Mouse (Mus musculus) MEL (cell line): ENCODE measurements at regions not wholly inside any gene's neighbourhood (a gene's known extent, or its start where the extent isn't known, plus 50 kb on each side); places are given as distances from the start of the nearest gene placed in this dataset.

Experiments used
- DNase-seq: peaks from one replicate; pipeline ENCODE4 v3.0.0; 2011; ENCODE audit warnings: low read depth, low spot score
- H3K27ac ChIP-seq: 2 replicates; pipeline ENCODE4 v1.5.1; 2012; ENCODE audit warnings: low read depth, mild to moderate bottlenecking, control low read depth, low read length, moderate library complexity; ENCODE audit not compliant: control insufficient read depth
- H3K27me3 ChIP-seq, 2 experiments: fragments of 150-350 bp in 1 of 2; sonication (generic) in 1 of 2; 2 replicates each; pipeline ENCODE4 v1.6.1; 2012; ENCODE audit warnings: low read length in 2 of 2, mild to moderate bottlenecking in 2 of 2, improper control_type of control experiment in 1 of 2, moderate library complexity in 1 of 2; ENCODE audit not compliant: insufficient read depth in 2 of 2, control insufficient read depth in 1 of 2
- H3K36me3 ChIP-seq, 2 experiments: 2 replicates each; pipeline ENCODE4 v1.6.1; 2012 to 2014; ENCODE audit warnings: low read length in 2 of 2, improper control_type of control experiment in 1 of 2, inconsistent platforms in 1 of 2, mild to moderate bottlenecking in 1 of 2; ENCODE audit not compliant: insufficient read depth in 2 of 2, control insufficient read depth in 1 of 2
- H3K4me1 ChIP-seq, 2 experiments: fragments of 150-350 bp in 1 of 2; sonication (generic) in 1 of 2; 2 replicates each; pipeline ENCODE4 v1.6.1; 2012; ENCODE audit warnings: low read length in 2 of 2, improper control_type of control experiment in 1 of 2, mild to moderate bottlenecking in 1 of 2; ENCODE audit not compliant: insufficient read depth in 2 of 2, control insufficient read depth in 1 of 2
- H3K4me3 ChIP-seq, 2 experiments: fragments of 150-350 bp in 1 of 2; sonication (generic) in 1 of 2; 2 replicates each; pipeline ENCODE4 v1.5.1; 2012; ENCODE audit warnings: low read depth in 2 of 2, low read length in 2 of 2, mild to moderate bottlenecking in 2 of 2, moderate library complexity in 2 of 2, control low read depth in 1 of 2, improper control_type of control experiment in 1 of 2; ENCODE audit not compliant: control insufficient read depth in 1 of 2, insufficient read depth in 1 of 2
- H3K79me2 ChIP-seq: 2 replicates; pipeline ENCODE4 v1.6.1; 2012; ENCODE audit warnings: mild to moderate bottlenecking, low read length, moderate library complexity; ENCODE audit not compliant: control insufficient read depth, poor library complexity, insufficient read depth
- H3K9ac ChIP-seq: 2 replicates; pipeline ENCODE4 v1.6.1; 2012; ENCODE audit warnings: low read depth, mild to moderate bottlenecking, control low read depth, low read length, moderate library complexity; ENCODE audit not compliant: control insufficient read depth, poor library complexity, severe bottlenecking
- H3K9me3 ChIP-seq: fragments of 150-350 bp; sonication (generic); replicated peaks from 2 replicates; pipeline ENCODE4 v1.6.1; 2012; ENCODE audit warnings: mild to moderate bottlenecking, low read length, improper control_type of control experiment, moderate library complexity; ENCODE audit not compliant: insufficient read depth
- CTCF ChIP-seq, 3 experiments: IDR thresholded peaks in 2 of 3; conservative IDR thresholded peaks in 1 of 3; 2 replicates each; pipeline ENCODE4 v1.5.1; 2011 to 2012; ENCODE audit warnings: low read length in 3 of 3, low read depth in 2 of 3, mild to moderate bottlenecking in 2 of 3, improper control_type of control experiment in 1 of 3, inconsistent platforms in 1 of 3, mixed read lengths in 1 of 3, moderate library complexity in 1 of 3; ENCODE audit not compliant: control insufficient read depth in 1 of 3, insufficient read depth in 1 of 3, poor library complexity in 1 of 3, severe bottlenecking in 1 of 3
- ELF1 ChIP-seq: IDR thresholded peaks from 2 replicates; pipeline ENCODE4 v1.6.1; 2014; ENCODE audit warnings: low read depth, mild to moderate bottlenecking, inconsistent platforms, low read length, improper control_type of control experiment, moderate library complexity
- ETS1 ChIP-seq: IDR thresholded peaks from 2 replicates; pipeline ENCODE4 v1.6.1; 2012; ENCODE audit warnings: low read depth, mild to moderate bottlenecking, inconsistent platforms, low read length, improper control_type of control experiment, moderate library complexity
- GABPA ChIP-seq: IDR thresholded peaks from 2 replicates; pipeline ENCODE4 v1.6.1; 2012; ENCODE audit warnings: low read depth, mild to moderate bottlenecking, inconsistent platforms, low read length, improper control_type of control experiment, moderate library complexity
- GATA1 ChIP-seq: IDR thresholded peaks from 2 replicates; pipeline ENCODE4 v1.6.1; 2011; ENCODE audit warnings: low read depth, low read length, improper control_type of control experiment
- HCFC1 ChIP-seq: IDR thresholded peaks from 2 replicates; pipeline ENCODE4 v1.6.1; 2012; ENCODE audit warnings: low read depth, mild to moderate bottlenecking, inconsistent platforms, low read length, improper control_type of control experiment, moderate library complexity
- MAFK ChIP-seq: IDR thresholded peaks from 2 replicates; pipeline ENCODE4 v1.6.1; 2011; ENCODE audit warnings: low read depth, mild to moderate bottlenecking, low read length, improper control_type of control experiment, borderline replicate concordance
- MAX ChIP-seq: IDR thresholded peaks from 2 replicates; pipeline ENCODE4 v1.6.1; 2011; ENCODE audit warnings: low read length, improper control_type of control experiment
- MAZ ChIP-seq: IDR thresholded peaks from 2 replicates; pipeline ENCODE4 v1.6.1; 2012; ENCODE audit warnings: low read depth, mild to moderate bottlenecking, inconsistent platforms, low read length, improper control_type of control experiment
- MEF2A ChIP-seq: IDR thresholded peaks from 2 replicates; pipeline ENCODE4 v1.6.1; 2014; ENCODE audit warnings: low read depth, mild to moderate bottlenecking, inconsistent platforms, low read length, improper control_type of control experiment; ENCODE audit not compliant: poor library complexity, insufficient replicate concordance, severe bottlenecking; ENCODE audit errors: extremely low read depth
- MYB ChIP-seq: IDR thresholded peaks from 2 replicates; pipeline ENCODE4 v1.6.1; 2011; ENCODE audit warnings: mild to moderate bottlenecking, low read depth, low read length, improper control_type of control experiment
- NELFE ChIP-seq: IDR thresholded peaks from 2 replicates; pipeline ENCODE4 v1.6.1; 2011; ENCODE audit warnings: low read depth, low read length, improper control_type of control experiment
- NRF1 ChIP-seq: IDR thresholded peaks from 2 replicates; pipeline ENCODE4 v1.6.1; 2014; ENCODE audit warnings: low read depth, mild to moderate bottlenecking, inconsistent platforms, low read length, improper control_type of control experiment, moderate library complexity; ENCODE audit not compliant: poor library complexity, insufficient read depth, severe bottlenecking
- POLR2A ChIP-seq, 2 experiments: IDR thresholded peaks; 2 replicates each; pipeline ENCODE4 v1.6.1; 2011 to 2012; ENCODE audit warnings: low read length in 2 of 2, mild to moderate bottlenecking in 2 of 2, control low read depth in 1 of 2, improper control_type of control experiment in 1 of 2, low read depth in 1 of 2, moderate library complexity in 1 of 2; ENCODE audit not compliant: control insufficient read depth in 1 of 2, insufficient read depth in 1 of 2, poor library complexity in 1 of 2
- POLR2AphosphoS2 ChIP-seq: IDR thresholded peaks from 2 replicates; pipeline ENCODE4 v1.6.1; 2011; ENCODE audit warnings: low read length, improper control_type of control experiment
- RAD21 ChIP-seq: IDR thresholded peaks from 2 replicates; pipeline ENCODE4 v1.6.1; 2011; ENCODE audit warnings: mild to moderate bottlenecking, low read depth, low read length, improper control_type of control experiment
- RCOR1 ChIP-seq: IDR thresholded peaks from 2 replicates; pipeline ENCODE4 v1.6.1; 2012; ENCODE audit warnings: low read depth, mild to moderate bottlenecking, inconsistent platforms, low read length, improper control_type of control experiment
- SIN3A ChIP-seq: IDR thresholded peaks from 2 replicates; pipeline ENCODE4 v1.6.1; 2012; ENCODE audit warnings: low read length, improper control_type of control experiment, inconsistent platforms
- TBP ChIP-seq: IDR thresholded peaks from 2 replicates; pipeline ENCODE4 v1.8.0; 2011; ENCODE audit warnings: low read depth, low read length, improper control_type of control experiment
- TCF12 ChIP-seq: IDR thresholded peaks from 2 replicates; pipeline ENCODE4 v1.6.1; 2014; ENCODE audit warnings: low read depth, mild to moderate bottlenecking, inconsistent platforms, low read length, improper control_type of control experiment, moderate library complexity
- USF1 ChIP-seq: IDR thresholded peaks from 2 replicates; pipeline ENCODE4 v1.6.1; 2014; ENCODE audit warnings: low read depth, mild to moderate bottlenecking, inconsistent platforms, low read length, improper control_type of control experiment, moderate library complexity
- USF2 ChIP-seq, 2 experiments: IDR thresholded peaks; 2 replicates each; pipeline ENCODE4 v1.6.1; 2011 to 2012; ENCODE audit warnings: improper control_type of control experiment in 2 of 2, low read length in 2 of 2, borderline replicate concordance in 1 of 2, inconsistent platforms in 1 of 2, low read depth in 1 of 2, mild to moderate bottlenecking in 1 of 2; ENCODE audit not compliant: insufficient read depth in 1 of 2
- ZC3H11A ChIP-seq: IDR thresholded peaks from 2 replicates; pipeline ENCODE4 v1.6.1; 2012; ENCODE audit warnings: low read depth, mild to moderate bottlenecking, inconsistent platforms, low read length, improper control_type of control experiment
- ZKSCAN1 ChIP-seq: IDR thresholded peaks from 2 replicates; pipeline ENCODE4 v1.6.1; 2012; ENCODE audit warnings: low read depth, mild to moderate bottlenecking, inconsistent platforms, low read length, improper control_type of control experiment, moderate library complexity
- ZMIZ1 ChIP-seq: IDR thresholded peaks from 2 replicates; pipeline ENCODE4 v1.6.1; 2012; ENCODE audit warnings: low read depth, mild to moderate bottlenecking, inconsistent platforms, low read length, improper control_type of control experiment, moderate library complexity
- ZNF384 ChIP-seq: IDR thresholded peaks from 2 replicates; pipeline ENCODE4 v1.6.1; 2012; ENCODE audit warnings: low read depth, mild to moderate bottlenecking, inconsistent platforms, low read length, improper control_type of control experiment

DNA sequence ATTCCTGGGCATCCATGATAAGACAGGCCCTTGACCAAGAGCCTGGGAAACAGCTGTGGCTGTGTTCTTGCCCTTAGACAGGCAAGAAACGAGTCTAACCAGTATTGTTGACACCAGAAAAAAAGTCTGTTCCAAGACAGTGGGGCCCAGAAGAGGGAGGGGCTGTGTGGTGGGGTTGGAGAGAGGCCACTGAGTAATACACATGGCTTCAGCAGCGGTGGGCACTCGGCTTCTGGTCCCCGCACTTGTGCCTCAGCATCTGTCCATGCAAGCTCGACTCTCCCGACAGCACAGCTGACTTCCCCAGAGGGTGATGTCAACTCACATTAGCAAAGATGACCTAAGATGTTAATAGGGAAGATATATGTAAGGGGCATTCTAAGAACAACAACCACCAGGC, 110.9 kb upstream of the Tle3 start:
- Histone ChIP-seq H3K4me1 (peaks cover 2 to 13% of the 10 kb centered on the region in 2 experiments; a peak in 3 of 4 replicates), H3K4me3 (no peak overlapping the region), H3K27ac (no peak overlapping the region), H3K36me3 (peaks cover 0 to 2% of the 10 kb centered on the region in 2 experiments; a peak in 1 of 4 replicates), H3K27me3 (no peaks in the 10 kb centered on the region), H3K79me2 (no peaks in the 10 kb centered on the region), H3K9ac (no peak overlapping the region), H3K9me3 (no peaks in the 10 kb centered on the region)
- DNase-seq, result no peak
- no peak for TF ChIP-seq MAX
- no peak for TF ChIP-seq CTCF (IDR thresholded peaks at IDR 0.05 in 2 of 3, conservative IDR thresholded peaks at IDR 0.05 in 1 of 3; ENCODE audit: control insufficient read depth in 1 of 3, insufficient read depth in 1 of 3, low read depth in 2 of 3, low read length in 3 of 3, poor library complexity in 1 of 3, severe bottlenecking in 1 of 3)
- no peak for TF ChIP-seq MEF2A
- TF ChIP-seq MYB, result no peak
- TF ChIP-seq ZNF384, result no peak
- no peak for TF ChIP-seq TCF12
- TF ChIP-seq GATA1, result no peak
- no peak for TF ChIP-seq ZKSCAN1
- no peak for TF ChIP-seq USF1

DNA sequence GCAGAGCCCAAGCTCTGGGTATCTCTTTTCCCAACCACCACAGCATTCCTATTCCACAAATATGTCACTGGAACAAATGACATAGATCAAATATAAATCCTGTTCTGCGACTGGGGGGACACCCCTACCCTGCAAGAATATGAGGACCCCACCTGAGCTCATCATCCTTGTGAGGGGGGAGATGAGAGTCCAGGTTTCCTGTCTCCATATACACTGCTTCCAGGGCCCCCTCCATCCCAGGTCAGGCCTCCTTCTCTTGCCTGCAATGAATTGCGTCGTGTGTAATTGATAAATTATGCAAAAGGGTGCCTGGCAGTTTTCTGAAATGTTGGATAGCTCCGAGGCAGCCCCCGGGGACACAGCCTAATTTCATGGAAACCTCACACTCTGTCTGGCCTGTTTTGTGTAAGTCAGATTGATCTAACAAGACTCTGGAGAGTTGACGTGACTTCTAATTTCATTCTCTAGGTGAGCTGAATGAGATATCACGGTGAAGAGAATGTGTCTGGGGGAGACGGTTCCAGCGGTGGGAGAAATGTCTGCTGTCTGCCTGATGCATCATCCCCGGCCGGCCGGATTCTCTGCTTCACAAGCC, 110.3 kb upstream of the Tle3 start:
- Histone ChIP-seq H3K9me3 (no peaks in the 10 kb centered on the region), H3K27ac (no peak overlapping the region), H3K4me1 (peaks cover 2 to 13% of the 10 kb centered on the region in 2 experiments; a peak in 3 of 4 replicates), H3K4me3 (no peak overlapping the region), H3K9ac (no peak overlapping the region), H3K27me3 (no peaks in the 10 kb centered on the region), H3K79me2 (no peaks in the 10 kb centered on the region), H3K36me3 (peaks cover 0 to 2% of the 10 kb centered on the region in 2 experiments; a peak in 1 of 4 replicates)
- DNase-seq, result no peak
- TF ChIP-seq RCOR1 (no peak), POLR2A (IDR thresholded peaks at IDR 0.05; ENCODE audit: control insufficient read depth in 1 of 2, insufficient read depth in 1 of 2, low read depth in 1 of 2, low read length in 2 of 2, poor library complexity in 1 of 2) (no peak), POLR2AphosphoS2 (no peak), TBP (no peak), ZC3H11A (no peak), TCF12 (no peak), SIN3A (no peak), ZMIZ1 (no peak), NRF1 (no peak), MAFK (no peak), ZNF384 (no peak), NELFE (no peak), MAZ (no peak), HCFC1 (no peak), RAD21 (no peak), GABPA (no peak), ELF1 (no peak), ETS1 (no peak), USF2 (IDR thresholded peaks at IDR 0.05; ENCODE audit: borderline replicate concordance in 1 of 2, insufficient read depth in 1 of 2, low read depth in 1 of 2, low read length in 2 of 2) (no peak)
